Mouse (Mus musculus): ENCODE measurements around the gene Kif1a. TPM values are rescaled to one million over a fixed set of nuclear protein-coding genes. Genes with fewer than 3 reads are reported as not detected.

Gene Kif1a
- 0.24 TPM in 2 replicates for polyA plus RNA-seq (2015; fragmentation: Nextera tagmentation; extraction: Ambion mirVana)

GRCm38 (mm10) chr1:93101571-93102061 lies at the start of gene Kif1a:
TSS of gene Kif1a (minus strand) at chr1:93101951.
- 2% methylated on average over 39 of the region's 39 CpGs for WGBS (ENCODE audit: insufficient replicate concordance)
- H3K36me3 ChIP-seq (replicated peaks), result no peaks in the 10 kb centered on the region
- peak within 1 kb of the TSS; percentile 17; the same call in 1 of the 2 replicates for H3K4me3 ChIP-seq (replicated peaks)
- peaks cover 7% of the 10 kb centered on the region; the same call in 1 of the 2 replicates for H3K4me1 ChIP-seq (replicated peaks)
- no peak within 1 kb of the TSS for H3K27ac ChIP-seq (replicated peaks)
- H3K9me3 ChIP-seq (replicated peaks), result no peaks in the 10 kb centered on the region
- no peak for ATAC-seq (ENCODE audit: insufficient read depth)
- no peak within 1 kb of the TSS for H3K9ac ChIP-seq
- peak within 1 kb of the TSS; percentile 49 for H3K4me2 ChIP-seq
- H3K27me3 ChIP-seq, result peaks cover 54% of the 10 kb centered on the region

DNA sequence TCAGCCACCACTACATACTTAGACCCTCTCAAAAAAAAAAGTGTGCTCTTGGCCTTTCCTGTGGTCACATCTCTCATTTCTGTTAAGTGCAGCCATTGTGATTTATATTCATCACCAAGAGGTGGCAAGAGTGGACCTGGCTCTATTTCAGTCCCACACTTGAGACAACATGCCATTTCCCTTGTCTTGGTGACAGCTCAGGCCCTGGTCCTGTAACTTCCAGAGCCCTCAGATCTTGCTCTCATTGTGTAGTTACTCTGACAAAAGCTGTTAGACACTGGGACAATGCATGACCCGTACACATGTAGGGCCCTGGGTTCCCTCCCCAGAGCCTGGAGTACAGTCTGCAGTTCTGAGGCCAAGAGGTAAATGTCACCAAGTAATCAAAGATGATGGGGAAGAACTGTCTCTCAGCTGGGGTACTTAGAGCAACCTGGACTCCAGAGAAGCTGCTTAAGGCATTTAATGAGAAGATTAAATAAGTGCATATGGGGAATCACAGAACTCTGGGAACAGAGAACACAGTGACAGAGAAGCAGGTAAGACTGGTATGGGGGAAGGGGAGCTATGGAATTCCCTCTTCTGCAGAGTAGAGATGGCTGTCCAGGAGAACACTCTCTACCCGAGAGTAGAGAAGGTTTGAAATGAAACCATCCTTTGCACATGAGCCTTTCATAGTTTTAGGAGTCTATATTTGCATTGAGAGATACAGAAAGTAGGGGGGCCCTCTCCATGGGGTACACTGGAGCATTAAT lies 49.3 kb upstream of the Kif1a start:
- no peaks in the 10 kb centered on the region for H3K9me3 ChIP-seq (replicated peaks)
- 35% methylated on average over 2 of the region's 2 CpGs for WGBS (ENCODE audit: insufficient replicate concordance)
- H3K4me3 ChIP-seq (replicated peaks), result no peak overlapping the region

DNA sequence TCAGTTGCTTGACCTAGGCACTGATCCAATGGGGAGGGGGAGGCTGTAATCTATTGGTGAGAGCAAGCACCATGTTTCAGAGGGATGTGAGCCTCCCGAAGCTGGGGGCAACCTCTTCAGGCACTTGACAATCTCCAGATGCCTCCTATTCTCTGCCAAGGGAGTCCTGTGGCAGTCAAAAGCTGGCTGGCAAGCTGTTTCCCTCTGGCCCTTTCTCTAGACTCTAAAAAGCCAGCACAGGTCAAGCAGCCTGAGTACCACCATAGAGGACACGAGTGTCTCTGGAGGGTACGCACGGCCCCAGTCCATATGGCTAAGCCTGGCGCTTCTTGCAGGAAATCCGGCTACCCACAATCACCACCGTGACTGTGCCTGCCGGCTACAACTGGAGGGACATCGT lies 42.4 kb upstream of the Kif1a start:
- Histone ChIP-seq H3K27me3 (no peaks in the 10 kb centered on the region), H3K9me3 (replicated peaks) (no peaks in the 10 kb centered on the region), H3K4me3 (replicated peaks) (no peak overlapping the region), H3K27ac (replicated peaks) (no peak overlapping the region), H3K36me3 (replicated peaks) (no peaks in the 10 kb centered on the region), H3K9ac (no peak overlapping the region), H3K4me1 (replicated peaks) (no peaks in the 10 kb centered on the region), H3K4me2 (no peak overlapping the region)
- 58% methylated on average over 9 of the region's 9 CpGs for WGBS (ENCODE audit: insufficient replicate concordance)
- no peak for ATAC-seq (ENCODE audit: insufficient read depth)

More for the DNA sequence above, 49.3 kb upstream of the Kif1a start:
- ATAC-seq (ENCODE audit: insufficient read depth), result no peak
- H3K27me3 ChIP-seq, result no peaks in the 10 kb centered on the region
- no peak overlapping the region for H3K9ac ChIP-seq
- no peak overlapping the region for H3K27ac ChIP-seq (replicated peaks)
- no peaks in the 10 kb centered on the region for H3K4me1 ChIP-seq (replicated peaks)
- H3K4me2 ChIP-seq, result no peak overlapping the region
- H3K36me3 ChIP-seq (replicated peaks), result no peaks in the 10 kb centered on the region

DNA sequence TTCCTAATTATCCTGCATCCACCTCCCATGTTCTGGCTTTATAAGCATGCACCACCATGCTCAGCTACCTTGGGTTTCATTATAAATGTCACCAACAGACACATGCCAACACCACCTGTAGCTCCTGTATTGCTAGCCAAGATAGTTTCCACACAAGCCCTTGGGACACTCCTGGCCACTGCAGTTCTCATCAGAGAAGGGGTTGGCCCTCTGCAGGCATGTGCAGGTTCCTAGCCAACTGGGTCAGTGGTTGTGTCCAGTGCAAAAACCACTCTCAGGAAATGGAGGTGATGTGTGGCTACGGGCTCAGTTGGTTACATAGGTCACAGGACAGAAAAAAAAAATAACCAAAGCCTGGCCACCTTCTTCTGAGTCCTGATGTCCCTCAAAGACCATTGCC lies 41.1 kb upstream of the Kif1a start:
- H3K27ac ChIP-seq (replicated peaks), result no peak overlapping the region
- H3K9me3 ChIP-seq (replicated peaks), result no peaks in the 10 kb centered on the region
- H3K27me3 ChIP-seq, result no peaks in the 10 kb centered on the region
- no peak for ATAC-seq (ENCODE audit: insufficient read depth)
- no peaks in the 10 kb centered on the region for H3K4me1 ChIP-seq (replicated peaks)
- H3K36me3 ChIP-seq (replicated peaks), result no peaks in the 10 kb centered on the region
- H3K9ac ChIP-seq, result no peak overlapping the region
- WGBS (ENCODE audit: insufficient replicate concordance), result 42% methylated on average over 1 of the region's 1 CpGs
- H3K4me3 ChIP-seq (replicated peaks), result no peak overlapping the region
- H3K4me2 ChIP-seq, result no peak overlapping the region

DNA sequence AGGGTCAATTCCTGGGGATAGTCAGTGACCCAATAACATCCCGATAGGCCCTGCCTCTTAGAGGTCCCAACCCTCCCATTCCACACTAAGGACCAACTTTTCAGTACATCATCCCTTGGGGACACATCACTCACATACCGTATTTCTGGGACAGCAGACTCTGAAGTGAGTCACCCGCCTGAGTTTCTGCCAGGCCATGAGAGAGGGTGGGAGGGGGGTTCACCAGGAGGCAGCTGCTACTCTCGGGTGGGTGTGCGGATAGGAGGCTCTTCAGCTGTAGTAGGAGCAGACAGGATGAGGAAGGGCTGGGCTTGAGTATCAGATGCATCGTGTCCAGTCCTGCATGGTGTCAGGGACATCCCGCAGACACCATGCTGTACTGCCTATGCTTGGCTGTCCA lies 38.0 kb upstream of the Kif1a start:
- WGBS (ENCODE audit: insufficient replicate concordance), result 67% methylated on average over 7 of the region's 7 CpGs
- H3K4me2 ChIP-seq, result no peak overlapping the region

DNA sequence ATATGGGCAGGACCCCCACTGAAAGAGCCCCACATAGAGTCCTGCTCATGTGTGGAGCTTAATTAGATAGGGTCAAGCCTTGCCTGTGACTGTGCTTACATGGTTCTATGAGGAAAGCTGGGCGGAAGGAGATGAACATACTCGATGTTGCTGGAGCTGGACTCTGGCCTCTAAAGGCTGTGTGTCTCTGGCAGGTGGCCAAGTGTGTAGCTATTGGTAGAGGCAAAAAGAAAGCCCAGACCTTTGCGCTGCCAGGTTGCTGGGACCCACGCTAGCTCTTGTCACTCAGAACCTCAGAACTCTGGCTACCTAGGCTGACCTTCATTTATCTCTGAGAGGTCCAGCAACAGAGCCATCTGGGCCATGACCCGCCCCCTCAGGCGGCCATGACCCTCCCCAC lies 36.8 kb upstream of the Kif1a start:
- Histone ChIP-seq H3K4me1 (replicated peaks) (0 out of 2 replicates have a peak, but pooled peaks cover 4% of the 10 kb centered on the region), H3K27ac (replicated peaks) (peak overlapping the region; percentile 68), H3K9ac (no peak overlapping the region), H3K4me2 (no peak overlapping the region; the same call in 1 of the 2 replicates), H3K4me3 (replicated peaks) (no peak overlapping the region), H3K9me3 (replicated peaks) (no peaks in the 10 kb centered on the region), H3K36me3 (replicated peaks) (no peaks in the 10 kb centered on the region), H3K27me3 (no peaks in the 10 kb centered on the region)
- ATAC-seq (ENCODE audit: insufficient read depth), result peak; percentile 66
- WGBS (ENCODE audit: insufficient replicate concordance), result 49% methylated on average over 6 of the region's 6 CpGs

More for the DNA sequence above, 38.0 kb upstream of the Kif1a start:
- H3K27ac ChIP-seq (replicated peaks), result no peak overlapping the region
- ATAC-seq (ENCODE audit: insufficient read depth), result no peak
- H3K9ac ChIP-seq, result no peak overlapping the region
- H3K36me3 ChIP-seq (replicated peaks), result no peaks in the 10 kb centered on the region
- H3K9me3 ChIP-seq (replicated peaks), result no peaks in the 10 kb centered on the region
- H3K4me1 ChIP-seq (replicated peaks), result 0 out of 2 replicates have a peak, but pooled peaks cover 4% of the 10 kb centered on the region
- no peak overlapping the region for H3K4me3 ChIP-seq (replicated peaks)
- no peaks in the 10 kb centered on the region for H3K27me3 ChIP-seq

- WGBS (ENCODE audit: insufficient replicate concordance), result 58% methylated on average over 12 of the region's 12 CpGs
- 0 out of 2 replicates have a peak, but pooled peaks cover 4% of the 10 kb centered on the region for H3K4me1 ChIP-seq (replicated peaks)
- no peak within 1 kb of the TSS for H3K4me2 ChIP-seq
- H3K27ac ChIP-seq (replicated peaks), result peak within 1 kb of the TSS; percentile 38; the same call in 1 of the 2 replicates
- no peak within 1 kb of the TSS for H3K9ac ChIP-seq
- H3K9me3 ChIP-seq (replicated peaks), result no peaks in the 10 kb centered on the region
- ATAC-seq (ENCODE audit: insufficient read depth), result no peak
- no peak within 1 kb of the TSS for H3K4me3 ChIP-seq (replicated peaks)
- H3K27me3 ChIP-seq, result no peaks in the 10 kb centered on the region; the same call in 1 of the 2 replicates
- no peaks in the 10 kb centered on the region for H3K36me3 ChIP-seq (replicated peaks)
These were observed 33.3 kb upstream of the Kif1a start, which contains the start of gene Agxt for GRCm38 (mm10) chr1:93135036-93135526. TSS of gene Agxt (plus strand) at chr1:93135240.

- H3K9me3 ChIP-seq (replicated peaks), result no peaks in the 10 kb centered on the region
- H3K9ac ChIP-seq, result no peak overlapping the region
- no peaks in the 10 kb centered on the region for H3K36me3 ChIP-seq (replicated peaks)
- no peaks in the 10 kb centered on the region; the same call in 1 of the 2 replicates for H3K27me3 ChIP-seq
- peak; percentile 68 for ATAC-seq (ENCODE audit: insufficient read depth)
- 0 out of 2 replicates have a peak, but pooled peaks cover 4% of the 10 kb centered on the region for H3K4me1 ChIP-seq (replicated peaks)
- no peak overlapping the region for H3K4me2 ChIP-seq
- 35% methylated on average over 8 of the region's 8 CpGs for WGBS (ENCODE audit: insufficient replicate concordance)
- no peak overlapping the region for H3K27ac ChIP-seq (replicated peaks)
- no peak overlapping the region for H3K4me3 ChIP-seq (replicated peaks)
These were observed 30.9 kb upstream of the Kif1a start for GRCm38 (mm10) chr1:93132676-93133075.

DNA sequence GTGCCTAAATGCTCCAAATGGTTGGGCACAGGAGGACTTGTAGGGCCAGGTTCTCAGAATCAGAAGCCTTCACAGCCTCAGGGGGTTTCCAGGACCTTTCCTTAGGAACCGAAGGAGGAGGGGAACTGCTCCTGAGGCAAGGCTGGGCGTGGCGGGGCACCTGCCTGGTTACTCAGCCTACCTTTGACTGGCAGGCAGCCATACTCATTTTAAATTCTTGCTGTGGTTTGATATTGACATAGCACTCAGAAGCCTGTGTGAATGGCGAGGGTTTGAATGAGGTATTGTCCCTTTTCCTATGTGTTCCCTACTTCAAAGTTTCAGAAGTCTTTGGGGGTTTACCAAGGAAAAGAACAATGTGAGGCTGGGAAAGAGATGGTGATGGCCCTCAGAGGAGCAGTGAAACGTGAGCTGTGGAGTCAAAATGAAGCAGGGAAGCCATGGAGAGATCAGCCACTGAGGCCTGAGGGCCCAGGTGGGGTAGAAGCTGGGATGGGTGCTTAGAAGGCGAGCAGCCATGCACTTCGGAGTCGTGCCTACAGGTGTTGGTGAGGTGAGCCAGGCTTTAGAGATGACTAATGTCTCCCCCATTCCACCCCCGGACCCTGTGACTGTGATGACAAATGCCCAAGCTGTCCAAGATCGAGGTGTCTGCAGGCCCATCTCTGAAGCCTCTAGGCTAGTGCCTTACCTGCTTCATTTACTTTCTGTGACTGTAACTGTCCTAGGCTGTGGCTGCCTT lies 28.7 kb upstream of the Kif1a start:
- no peak overlapping the region for H3K4me2 ChIP-seq
- H3K4me3 ChIP-seq (replicated peaks), result no peak overlapping the region
- 47% methylated on average over 10 of the region's 10 CpGs for WGBS (ENCODE audit: insufficient replicate concordance)
- H3K36me3 ChIP-seq (replicated peaks), result no peaks in the 10 kb centered on the region
- no peak overlapping the region for H3K9ac ChIP-seq
- no peak overlapping the region for H3K27ac ChIP-seq (replicated peaks)
- ATAC-seq (ENCODE audit: insufficient read depth), result no peak
- no peaks in the 10 kb centered on the region for H3K9me3 ChIP-seq (replicated peaks)
- 0 out of 2 replicates have a peak, but pooled peaks cover 3% of the 10 kb centered on the region for H3K4me1 ChIP-seq (replicated peaks)
- H3K27me3 ChIP-seq, result no peaks in the 10 kb centered on the region; the same call in 1 of the 2 replicates

- no peak overlapping the region for H3K9ac ChIP-seq
- no peak for ATAC-seq (ENCODE audit: insufficient read depth)
- no peak overlapping the region for H3K4me2 ChIP-seq
- no peaks in the 10 kb centered on the region for H3K9me3 ChIP-seq (replicated peaks)
- H3K4me1 ChIP-seq (replicated peaks), result peaks cover 9% of the 10 kb centered on the region; the same call in 1 of the 2 replicates
- H3K27ac ChIP-seq (replicated peaks), result no peak overlapping the region
- WGBS (ENCODE audit: insufficient replicate concordance), result 25% methylated on average over 6 of the region's 6 CpGs
- no peaks in the 10 kb centered on the region for H3K36me3 ChIP-seq (replicated peaks)
- no peak overlapping the region for H3K4me3 ChIP-seq (replicated peaks)
- H3K27me3 ChIP-seq, result no peaks in the 10 kb centered on the region; the same call in 1 of the 2 replicates
These were observed 27.1 kb upstream of the Kif1a start for GRCm38 (mm10) chr1:93128710-93129349.

All from liver, embryonic 15.5 days (tissue).